Mouse (Mus musculus) T-helper 2 cell (primary cell): Measurements from ENCODE around the gene Mical3.

ENCODE experiments used
- in situ Hi-C: fragments of 300-600 bp; cut with MboI, MseI; formaldehyde crosslinking; loops from one replicate; pipeline ENCODE4 v1.15.1; 2025; ENCODE audit warnings: high pct_unique_total_duplicates

The Mical3 gene

GRCm38 (mm10) chr6:121146798-121147197, 16.0 kb upstream of the Mical3 start:
- in situ Hi-C loops: no loop called here

- in situ Hi-C loops: no loop called here
Measured at GRCm38 (mm10) chr6:121145906-121146305, 15.1 kb upstream of the Mical3 start.

- in situ Hi-C loops: no loop called here
Measured at GRCm38 (mm10) chr6:121145010-121145604, 14.3 kb upstream of the Mical3 start.

- in situ Hi-C loops: no loop called here
Measured at GRCm38 (mm10) chr6:121144066-121144465, 13.3 kb upstream of the Mical3 start.

- in situ Hi-C loops: no loop called here
Measured at GRCm38 (mm10) chr6:121143439-121143838, 12.6 kb upstream of the Mical3 start.

GRCm38 (mm10) chr6:121142298-121142697, 11.5 kb upstream of the Mical3 start:
- in situ Hi-C loops: no loop called here

GRCm38 (mm10) chr6:121139271-121139670, 8.5 kb upstream of the Mical3 start:
- in situ Hi-C loops: no loop called here

GRCm38 (mm10) chr6:121138338-121139040, 7.7 kb upstream of the Mical3 start:
- in situ Hi-C loops: no loop called here

- in situ Hi-C loops: no loop called here
Measured at GRCm38 (mm10) chr6:121137222-121137621, 6.4 kb upstream of the Mical3 start.

GRCm38 (mm10) chr6:121134884-121135283, 4.1 kb upstream of the Mical3 start:
- in situ Hi-C loops: no loop called here

GRCm38 (mm10) chr6:121134249-121134648, 3.5 kb upstream of the Mical3 start:
- in situ Hi-C loops: no loop called here

- in situ Hi-C loops: no loop called here
Measured at GRCm38 (mm10) chr6:121130039-121130705, 627 bp downstream of the Mical3 start.

- in situ Hi-C loops: no loop called here
Measured at GRCm38 (mm10) chr6:121129506-121129905, 1.3 kb downstream of the Mical3 start.

- in situ Hi-C loops: no loop called here
Measured at GRCm38 (mm10) chr6:121128736-121129135, 2.1 kb downstream of the Mical3 start.

- in situ Hi-C loops: no loop called here
Measured at GRCm38 (mm10) chr6:121127726-121128125, 3.1 kb downstream of the Mical3 start.

GRCm38 (mm10) chr6:121126202-121126601, 4.6 kb downstream of the Mical3 start:
- in situ Hi-C loops: no loop called here

GRCm38 (mm10) chr6:121122739-121123241, 8.0 kb downstream of the Mical3 start:
- in situ Hi-C loops: no loop called here

- in situ Hi-C loops: no loop called here
Measured at GRCm38 (mm10) chr6:121120776-121121175, 10.0 kb downstream of the Mical3 start.

GRCm38 (mm10) chr6:121117971-121118755, 12.6 kb downstream of the Mical3 start:
- in situ Hi-C loops: no loop called here

GRCm38 (mm10) chr6:121117142-121117541, 13.7 kb downstream of the Mical3 start:
- in situ Hi-C loops: no loop called here

GRCm38 (mm10) chr6:121116434-121116833, 14.4 kb downstream of the Mical3 start:
- in situ Hi-C loops: no loop called here
